Mouse (Mus musculus) liver, embryonic 14.5 days (tissue): Measurements from ENCODE around the gene Gadl1. TPM values are rescaled to one million over a fixed set of nuclear protein-coding genes. Genes with fewer than 3 reads are reported as not detected.

ENCODE experiments used
- ATAC-seq: fragments of 200-750 bp; cut with Nextera tagmentation; 2 replicates; pipeline ENCODE4 v1.8.0; 2017; ENCODE audit warnings: moderate number of reproducible peaks, mild to moderate bottlenecking, moderate library complexity; ENCODE audit not compliant: insufficient read depth
- DNase-seq, 3 experiments: peaks; one replicate each; pipeline ENCODE4 v3.0.0-alpha.2; 2012 to 2013; ENCODE audit warnings: low read depth in 3 of 3, low spot score in 3 of 3
- H3K27ac ChIP-seq: fragments of 300-500 bp; sonication (generic); 2 replicates; pipeline ENCODE4 v1.5.1; 2014; ENCODE audit warnings: moderate library complexity, mild to moderate bottlenecking, control low read depth, inconsistent platforms
- H3K27me3 ChIP-seq: fragments of 300-500 bp; sonication (generic); 2 replicates; pipeline ENCODE4 v1.6.1; 2014; ENCODE audit warnings: mild to moderate bottlenecking, low read length, moderate library complexity; ENCODE audit not compliant: control insufficient read depth, insufficient read depth
- H3K36me3 ChIP-seq: fragments of 300-500 bp; sonication (generic); replicated peaks from 2 replicates; pipeline ENCODE4 v1.6.1; 2014; ENCODE audit warnings: low read depth; ENCODE audit not compliant: control insufficient read depth, insufficient read depth
- H3K4me1 ChIP-seq, 2 experiments: fragments of 200-500 bp in 1 of 2; fragments of 300-500 bp in 1 of 2; sonication (generic) in 1 of 2; replicated peaks; 2 replicates each; pipeline ENCODE4 v1.6.1; 2012 to 2014; ENCODE audit warnings: antibody characterized with exemption in 1 of 2, inconsistent platforms in 1 of 2, low read length in 1 of 2; ENCODE audit not compliant: control insufficient read depth in 2 of 2, insufficient read depth in 2 of 2
- H3K4me2 ChIP-seq: fragments of 300-500 bp; sonication (generic); 2 replicates; pipeline ENCODE4 v1.6.1; 2014; ENCODE audit warnings: low read depth, mild to moderate bottlenecking, control low read depth, moderate library complexity
- H3K4me3 ChIP-seq, 2 experiments: fragments of 200-500 bp in 1 of 2; fragments of 300-500 bp in 1 of 2; sonication (generic) in 1 of 2; 2 replicates each; pipeline ENCODE4 v1.5.1; 2012 to 2014; ENCODE audit warnings: low read depth in 2 of 2, low read length in 2 of 2, mild to moderate bottlenecking in 2 of 2, control low read depth in 1 of 2, inconsistent platforms in 1 of 2, moderate library complexity in 1 of 2; ENCODE audit not compliant: insufficient read depth in 1 of 2
- H3K9ac ChIP-seq: fragments of 300-500 bp; sonication (generic); replicated peaks from 2 replicates; pipeline ENCODE4 v1.6.1; 2014; ENCODE audit warnings: mild to moderate bottlenecking, control low read depth, moderate library complexity
- H3K9me3 ChIP-seq: fragments of 300-500 bp; sonication (generic); 2 replicates; pipeline ENCODE4 v1.6.1; 2016; ENCODE audit warnings: low read length, mixed read lengths; ENCODE audit not compliant: control insufficient read depth
- CTCF ChIP-seq: IDR thresholded peaks from 2 replicates; pipeline ENCODE4 v1.5.1; 2016; ENCODE audit warnings: antibody characterized with exemption, low read depth, control low read depth
- EP300 ChIP-seq: IDR thresholded peaks from 2 replicates; pipeline ENCODE4 v1.6.1; 2016; ENCODE audit warnings: antibody characterized with exemption, low read depth
- WGBS: fragments of 180-500 bp; shearing (Covaris S2); extraction: QIAGEN DNeasy Blood & Tissue Kit; methylation state at CpG from one replicate; pipeline ENCODE4 v1.1.7; 2014; ENCODE audit not compliant: insufficient replicate concordance; 5-methylcytosine and 5-hydroxymethylcytosine counted together
- polyA plus RNA-seq, 2 experiments: library from polyadenylated mRNA; depleted of rRNA in 1 of 2; stranded (reverse) in 1 of 2; unstranded in 1 of 2; fragments of >200 nt; fragmentation: Nextera tagmentation in 1 of 2; extraction: Ambion mirVana in 1 of 2; gene quantifications; 2 replicates each; pipeline versions ENCODE4 v1.2.1 to v1.2.3; 2012 to 2014

Gadl1 gene
- polyA plus RNA-seq, 2 experiments: 0.23 TPM; not detected in 1

- Histone ChIP-seq H3K9ac (no peak overlapping the region), H3K4me2 (no peak overlapping the region), H3K4me1 (no peaks in the 10 kb centered on the region), H3K9me3 (no peaks in the 10 kb centered on the region), H3K27me3 (no peaks in the 10 kb centered on the region), H3K36me3 (no peaks in the 10 kb centered on the region), H3K4me3 (no peak overlapping the region), H3K27ac (no peak overlapping the region)
- TF ChIP-seq EP300 (no peak), CTCF (no peak)
- DNase-seq: no peak
- no peak for ATAC-seq
- 61% methylated on average over 4 of the region's 4 CpGs for WGBS
These were observed 16.1 kb upstream of the Gadl1 start for GRCm38 (mm10) chr9:115893131-115893530.

GRCm38 (mm10) chr9:115893947-115894346, 15.3 kb upstream of the Gadl1 start:
- H3K9ac ChIP-seq: no peak overlapping the region
- H3K4me3 ChIP-seq: no peak overlapping the region
- DNase-seq (no peak), ATAC-seq (no peak)
- H3K4me1 ChIP-seq: no peaks in the 10 kb centered on the region
- H3K27ac ChIP-seq: no peak overlapping the region
- no peaks in the 10 kb centered on the region for H3K36me3 ChIP-seq
- H3K9me3 ChIP-seq: no peaks in the 10 kb centered on the region
- no peak overlapping the region for H3K4me2 ChIP-seq
- TF ChIP-seq EP300 (no peak), CTCF (no peak)
- 75% methylated on average over 10 of the region's 10 CpGs for WGBS
- no peaks in the 10 kb centered on the region for H3K27me3 ChIP-seq

- Histone ChIP-seq H3K36me3 (no peaks in the 10 kb centered on the region), H3K4me3 (no peak overlapping the region), H3K4me2 (no peak overlapping the region), H3K4me1 (no peaks in the 10 kb centered on the region), H3K27ac (no peak overlapping the region), H3K9me3 (no peaks in the 10 kb centered on the region), H3K9ac (no peak overlapping the region), H3K27me3 (no peaks in the 10 kb centered on the region)
- ATAC-seq (no peak), DNase-seq (no peak)
- no peak for TF ChIP-seq CTCF
- TF ChIP-seq EP300: no peak
- 14% methylated on average over 15 of the region's 15 CpGs for WGBS
These were observed 930 bp upstream of the Gadl1 start for GRCm38 (mm10) chr9:115908325-115908724.

- WGBS: 58% methylated on average over 7 of the region's 7 CpGs
These were observed 4.8 kb downstream of the Gadl1 start for GRCm38 (mm10) chr9:115914006-115914405.

GRCm38 (mm10) chr9:115915586-115916270, 6.5 kb downstream of the Gadl1 start:
- Histone ChIP-seq H3K27me3 (no peaks in the 10 kb centered on the region), H3K4me3 (no peak overlapping the region), H3K9ac (no peak overlapping the region), H3K9me3 (no peaks in the 10 kb centered on the region), H3K36me3 (no peaks in the 10 kb centered on the region), H3K4me1 (no peaks in the 10 kb centered on the region), H3K4me2 (no peak overlapping the region), H3K27ac (no peak overlapping the region)
- TF ChIP-seq CTCF: no peak
- TF ChIP-seq EP300: no peak
- DNase-seq (no peak), ATAC-seq (no peak)
- WGBS: 62% methylated on average over 14 of the region's 14 CpGs

More at GRCm38 (mm10) chr9:115914006-115914405, 4.8 kb downstream of the Gadl1 start:
- H3K27me3 ChIP-seq: no peaks in the 10 kb centered on the region
- no peaks in the 10 kb centered on the region for H3K4me1 ChIP-seq
- ATAC-seq (no peak), DNase-seq (no peak)
- H3K27ac ChIP-seq: no peak overlapping the region
- TF ChIP-seq CTCF (no peak), EP300 (no peak)
- no peaks in the 10 kb centered on the region for H3K36me3 ChIP-seq
- no peak overlapping the region for H3K4me2 ChIP-seq
- no peaks in the 10 kb centered on the region for H3K9me3 ChIP-seq
- no peak overlapping the region for H3K4me3 ChIP-seq
- no peak overlapping the region for H3K9ac ChIP-seq
